ENCODE assay signal across 2 mouse cellular contexts in the genomic region with DNA sequence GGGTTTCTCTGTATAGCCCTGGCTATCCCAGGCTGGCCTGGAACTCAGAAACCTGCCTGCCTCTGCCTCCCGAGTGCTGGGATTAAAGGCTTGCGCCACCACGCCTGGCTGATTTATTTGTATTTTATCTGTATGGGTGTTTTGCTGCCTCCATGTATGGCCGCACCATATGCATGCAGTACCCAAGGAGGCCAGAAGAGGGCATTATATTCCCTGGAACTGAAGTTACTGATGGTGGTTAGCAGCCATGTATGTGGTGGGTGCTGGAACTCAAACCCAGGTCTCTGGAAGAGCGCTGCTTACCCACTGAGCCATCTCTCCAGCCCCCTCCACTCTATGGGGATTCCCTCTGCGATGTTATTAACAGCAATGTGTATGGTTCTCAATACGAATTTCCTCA.
TF ChIP-seq lines count a peak whose summit lies in the region.

No protein-coding gene starts in this region.

TF ChIP-seq in CH12.LX, 34 proteins besides CTCF, POLR2A, EP300 and RAD21:
- TF ChIP-seq SIN3A (IDR thresholded peaks at IDR 0.05; ENCODE audit: low read length) (no peak), ZC3H11A (IDR thresholded peaks at IDR 0.05; ENCODE audit: low read depth, low read length) (no peak), RCOR1 (conservative IDR thresholded peaks at IDR 0.05; ENCODE audit: low read depth, low read length) (no peak), MXI1 (IDR thresholded peaks at IDR 0.05; ENCODE audit: low read depth, low read length) (no peak)

TF ChIP-seq in MEL, 35 proteins besides CTCF, POLR2A, EP300 and RAD21:
- TF ChIP-seq SMC3 (IDR thresholded peaks at IDR 0.05; ENCODE audit: low read depth, low read length): peak; percentile 58
- no peak for TF ChIP-seq ETS1 (IDR thresholded peaks at IDR 0.05; ENCODE audit: low read depth, low read length)
- TF ChIP-seq ZC3H11A (IDR thresholded peaks at IDR 0.05; ENCODE audit: low read depth, low read length): peak; percentile 38; the same call in 1 of the 2 replicates
- TF ChIP-seq JUND (IDR thresholded peaks at IDR 0.05; ENCODE audit: low read depth, low read length): no peak
- TF ChIP-seq TBP (IDR thresholded peaks at IDR 0.05; ENCODE audit: low read depth, low read length): peak; percentile 49; the same call in 1 of the 2 replicates
- no peak for TF ChIP-seq NRF1 (IDR thresholded peaks at IDR 0.05; ENCODE audit: insufficient read depth, low read depth, low read length, poor library complexity, severe bottlenecking)
TF ChIP-seq in MEL: peak in this region for 3.
